Mouse (Mus musculus) myocyte (in vitro differentiated cells): ENCODE measurements around the gene Oaf. TPM values are rescaled to one million over a fixed set of nuclear protein-coding genes. Genes with fewer than 3 reads are reported as not detected.
A peak's percentile ranks its signal among the peaks of the same experiment; 100 is the strongest.

Experiments used
- H3K27me3 ChIP-seq: one replicate; pipeline ENCODE4 v1.6.1; 2011; ENCODE audit not compliant: control insufficient read depth, insufficient read depth, insufficient read length
- H3K36me3 ChIP-seq: one replicate; pipeline ENCODE4 v1.6.1; 2011; ENCODE audit not compliant: control insufficient read depth, insufficient read depth
- H3K4me2 ChIP-seq: one replicate; pipeline ENCODE4 v1.6.1; 2011; ENCODE audit warnings: low read depth, control low read depth
- H3K4me3 ChIP-seq: one replicate; pipeline ENCODE4 v1.5.1; 2011; ENCODE audit warnings: mild to moderate bottlenecking, control low read depth, moderate library complexity
- H3K79me2 ChIP-seq: one replicate; pipeline ENCODE4 v1.6.1; 2011; ENCODE audit not compliant: control insufficient read depth, insufficient read depth
- H3ac ChIP-seq: one replicate; pipeline ENCODE4 v1.6.1; 2011; ENCODE audit not compliant: control insufficient read depth, insufficient read length
- CEBPB ChIP-seq: IDR thresholded peaks from 2 replicates; pipeline ENCODE4 v1.6.1; 2011; ENCODE audit warnings: mild to moderate bottlenecking, moderate library complexity; ENCODE audit not compliant: poor library complexity, insufficient read depth, severe bottlenecking
- E2F4 ChIP-seq: IDR thresholded peaks from one replicate; pipeline ENCODE4 v1.6.1; 2011; ENCODE audit warnings: mild to moderate bottlenecking, control low read depth, moderate library complexity; ENCODE audit not compliant: insufficient read depth
- MAX ChIP-seq: IDR thresholded peaks from one replicate; pipeline ENCODE4 v1.6.1; 2011; ENCODE audit warnings: low read depth, mild to moderate bottlenecking, control low read depth
- MYOD1 ChIP-seq, 3 experiments: IDR thresholded peaks; one replicate each; pipeline ENCODE4 v1.6.1; 2011; ENCODE audit warnings: control low read depth in 2 of 3, low read depth in 2 of 3, mild to moderate bottlenecking in 2 of 3, moderate library complexity in 1 of 3; ENCODE audit not compliant: insufficient read length in 2 of 3, control insufficient read depth in 1 of 3
- MYOG ChIP-seq, 3 experiments: IDR thresholded peaks; one replicate each; pipeline ENCODE4 v1.6.1; 2011; ENCODE audit warnings: control low read depth in 2 of 3, low read depth in 2 of 3, mild to moderate bottlenecking in 2 of 3; ENCODE audit not compliant: insufficient read length in 2 of 3, control insufficient read depth in 1 of 3, insufficient read depth in 1 of 3
- POLR2A ChIP-seq: IDR thresholded peaks from one replicate; pipeline ENCODE4 v1.6.1; 2011; ENCODE audit warnings: low read depth, mild to moderate bottlenecking, control low read depth, moderate library complexity; ENCODE audit not compliant: insufficient read length
- POLR2AphosphoS2 ChIP-seq: IDR thresholded peaks from one replicate; pipeline ENCODE4 v1.6.1; 2011; ENCODE audit warnings: low read depth, control low read depth; ENCODE audit not compliant: insufficient read length
- REST ChIP-seq: IDR thresholded peaks from one replicate; pipeline ENCODE4 v1.6.1; 2011; ENCODE audit warnings: mild to moderate bottlenecking, control low read depth, moderate library complexity; ENCODE audit not compliant: insufficient read depth, insufficient read length
- SRF ChIP-seq: IDR thresholded peaks from one replicate; pipeline ENCODE4 v1.6.1; 2011; ENCODE audit warnings: low read depth; ENCODE audit not compliant: control insufficient read depth, insufficient read length
- TCF12 ChIP-seq: IDR thresholded peaks from one replicate; pipeline ENCODE4 v1.6.1; 2011; ENCODE audit warnings: mild to moderate bottlenecking, control low read depth; ENCODE audit not compliant: poor library complexity, insufficient read depth, severe bottlenecking
- TCF3 ChIP-seq: IDR thresholded peaks from one replicate; pipeline ENCODE4 v1.6.1; 2011; ENCODE audit warnings: low read depth, control low read depth; ENCODE audit not compliant: insufficient read length
- USF1 ChIP-seq: IDR thresholded peaks from one replicate; pipeline ENCODE4 v1.6.1; 2011; ENCODE audit warnings: low read depth, mild to moderate bottlenecking, control low read depth, moderate library complexity
- polyA plus RNA-seq: library from polyadenylated mRNA; unstranded; fragments of >200 nt; fragmentation: generic; extraction: Trizol; gene quantifications from one replicate; pipeline ENCODE4 v1.2.1, GENCODE M21; 2012; ENCODE audit warnings: missing spikeins

Oaf gene
- polyA plus RNA-seq, 1 experiment = 27.1 TPM

DNA sequence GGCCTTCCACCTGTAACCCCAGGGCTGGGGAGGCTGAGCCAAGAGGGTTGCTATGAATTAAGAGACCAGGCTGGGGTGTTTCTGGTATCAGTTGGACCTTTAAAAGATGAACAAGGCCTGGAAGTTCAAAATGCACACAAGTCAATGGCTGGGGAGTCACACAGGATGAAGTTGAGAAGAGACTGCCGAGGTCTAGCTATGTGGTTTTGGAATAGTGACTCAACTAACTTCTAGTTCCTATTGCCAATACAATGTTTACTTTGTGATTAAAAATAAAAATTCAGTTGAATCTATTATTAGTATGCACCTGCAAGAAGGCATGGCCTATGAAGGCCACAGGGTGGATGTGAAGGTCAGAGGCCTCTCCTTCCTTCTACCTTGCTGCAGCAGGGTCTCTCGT, 12.1 kb upstream of the Oaf start:
- no peak overlapping the region for H3ac ChIP-seq
- no peak overlapping the region for H3K4me3 ChIP-seq
- H3K36me3 ChIP-seq = no peaks in the 10 kb centered on the region
- TF ChIP-seq MYOD1 (IDR thresholded peaks at IDR 0.05; ENCODE audit: control insufficient read depth in 1 of 3, insufficient read length in 2 of 3, low read depth in 2 of 3) = no peak
- TF ChIP-seq USF1 = no peak
- TF ChIP-seq CEBPB = no peak
- TF ChIP-seq POLR2A = no peak
- TF ChIP-seq SRF = no peak
- TF ChIP-seq POLR2AphosphoS2 = no peak
- no peak for TF ChIP-seq TCF3
- no peak for TF ChIP-seq MYOG (IDR thresholded peaks at IDR 0.05; ENCODE audit: control insufficient read depth in 1 of 3, insufficient read depth in 1 of 3, insufficient read length in 2 of 3, low read depth in 2 of 3)
- no peak for TF ChIP-seq MAX
- TF ChIP-seq E2F4 = no peak
- no peak for TF ChIP-seq REST
- TF ChIP-seq TCF12 = no peak
- no peaks in the 10 kb centered on the region for H3K27me3 ChIP-seq
- H3K79me2 ChIP-seq = no peaks in the 10 kb centered on the region
- no peak overlapping the region for H3K4me2 ChIP-seq

DNA sequence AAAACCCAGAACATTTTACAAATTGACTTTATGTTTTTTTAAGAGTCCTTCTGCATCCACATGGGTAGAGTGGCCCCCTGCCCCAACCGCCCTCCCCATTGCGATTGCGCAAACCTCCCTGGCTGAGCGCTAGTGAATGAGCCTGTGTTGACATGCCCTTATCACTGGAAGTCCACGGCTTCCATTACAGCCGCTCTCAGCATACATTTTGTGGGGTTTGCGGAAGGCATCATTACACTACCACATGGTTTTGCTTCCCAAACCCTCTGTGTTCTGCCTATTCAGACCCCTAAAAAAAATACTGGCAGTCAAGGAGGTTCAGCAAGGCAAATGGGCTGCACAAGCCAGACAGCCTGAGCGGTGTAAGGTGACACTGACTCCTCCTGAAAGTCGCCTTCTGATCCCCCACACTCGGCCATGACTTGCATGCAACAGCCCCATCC, 7.0 kb upstream of the Oaf start:
- Histone ChIP-seq H3K4me2 (no peak overlapping the region), H3K36me3 (no peaks in the 10 kb centered on the region), H3K4me3 (no peak overlapping the region), H3ac (no peak overlapping the region), H3K79me2 (no peaks in the 10 kb centered on the region), H3K27me3 (no peaks in the 10 kb centered on the region)
- no peak for TF ChIP-seq POLR2AphosphoS2
- no peak for TF ChIP-seq MAX
- TF ChIP-seq TCF12 = no peak
- no peak for TF ChIP-seq REST
- TF ChIP-seq POLR2A = no peak
- no peak for TF ChIP-seq CEBPB
- no peak for TF ChIP-seq MYOG (IDR thresholded peaks at IDR 0.05; ENCODE audit: control insufficient read depth in 1 of 3, insufficient read depth in 1 of 3, insufficient read length in 2 of 3, low read depth in 2 of 3)
- no peak for TF ChIP-seq MYOD1 (IDR thresholded peaks at IDR 0.05; ENCODE audit: control insufficient read depth in 1 of 3, insufficient read length in 2 of 3, low read depth in 2 of 3)
- TF ChIP-seq USF1 = no peak
- TF ChIP-seq SRF = no peak
- no peak for TF ChIP-seq E2F4
- no peak for TF ChIP-seq TCF3

DNA sequence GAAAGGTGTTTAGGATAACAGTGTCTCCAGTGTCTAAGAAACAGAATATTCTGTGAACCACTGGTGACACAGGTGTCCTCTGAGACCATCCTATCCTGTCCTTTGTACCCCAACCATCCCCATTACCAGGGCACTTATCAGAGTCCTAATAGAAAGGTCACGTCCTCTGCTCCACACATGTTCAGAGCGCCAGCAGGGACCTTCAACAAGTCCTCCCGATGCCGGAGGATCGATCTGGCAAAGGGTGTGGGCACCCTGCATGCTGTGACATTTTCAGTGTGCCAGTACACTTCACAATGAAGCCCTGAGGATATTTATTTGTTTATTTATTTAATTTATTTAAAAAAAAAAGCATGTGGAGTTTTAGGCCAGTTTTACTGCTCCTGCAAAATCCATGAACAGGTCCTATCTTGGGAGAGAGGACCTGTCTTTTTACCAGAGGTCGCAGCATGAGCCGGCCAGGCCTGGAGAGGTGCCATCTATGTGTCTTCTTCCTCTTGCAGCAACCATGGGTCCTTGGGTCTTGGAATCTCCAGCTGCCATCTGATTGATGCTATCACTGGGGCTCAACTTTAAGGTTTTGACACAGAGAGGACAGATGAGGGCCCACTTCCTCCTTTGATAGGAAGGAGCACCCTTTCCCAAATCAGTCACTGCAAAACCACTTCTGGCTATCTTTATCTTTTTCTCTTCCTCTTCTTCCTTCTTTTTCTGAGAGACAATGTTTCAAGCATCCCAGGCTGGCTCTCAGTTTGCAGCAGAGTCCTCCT, 6.3 kb upstream of the Oaf start:
- no peak overlapping the region for H3ac ChIP-seq
- H3K4me2 ChIP-seq = no peak overlapping the region
- no peaks in the 10 kb centered on the region for H3K27me3 ChIP-seq
- H3K4me3 ChIP-seq = no peak overlapping the region
- H3K79me2 ChIP-seq = no peaks in the 10 kb centered on the region
- TF ChIP-seq SRF (no peak), TCF12 (no peak), USF1 (no peak)
- H3K36me3 ChIP-seq = no peaks in the 10 kb centered on the region

DNA sequence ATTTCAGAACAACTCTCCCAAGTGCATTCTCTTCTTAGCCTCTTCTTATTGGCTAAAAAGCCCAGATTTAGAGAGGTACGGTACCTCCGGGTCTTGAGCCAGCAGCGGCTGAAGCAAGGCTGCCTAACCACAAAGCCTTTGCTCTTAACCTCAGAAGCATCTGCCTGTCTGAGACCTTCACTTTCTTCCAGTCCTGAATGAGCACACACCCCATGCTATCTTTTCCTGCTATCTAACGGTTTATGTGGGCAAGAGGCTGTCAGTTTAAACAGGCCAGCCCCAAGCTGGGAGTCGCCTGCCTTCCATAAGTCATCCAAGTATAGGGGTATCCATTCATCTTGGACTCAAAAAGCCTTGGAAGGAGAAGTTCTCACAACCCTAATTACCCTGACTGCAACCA, 2.7 kb upstream of the Oaf start:
- no peak overlapping the region for H3K4me3 ChIP-seq
- no peaks in the 10 kb centered on the region for H3K27me3 ChIP-seq
- H3ac ChIP-seq = no peak overlapping the region
- peak overlapping the region; percentile 1 for H3K4me2 ChIP-seq
- no peak for TF ChIP-seq TCF12
- no peak for TF ChIP-seq POLR2A
- TF ChIP-seq POLR2AphosphoS2 = no peak
- TF ChIP-seq REST = no peak
- no peak for TF ChIP-seq USF1
- no peak for TF ChIP-seq TCF3
- TF ChIP-seq E2F4 = no peak
- peaks cover 6% of the 10 kb centered on the region for H3K79me2 ChIP-seq
- no peaks in the 10 kb centered on the region for H3K36me3 ChIP-seq

DNA sequence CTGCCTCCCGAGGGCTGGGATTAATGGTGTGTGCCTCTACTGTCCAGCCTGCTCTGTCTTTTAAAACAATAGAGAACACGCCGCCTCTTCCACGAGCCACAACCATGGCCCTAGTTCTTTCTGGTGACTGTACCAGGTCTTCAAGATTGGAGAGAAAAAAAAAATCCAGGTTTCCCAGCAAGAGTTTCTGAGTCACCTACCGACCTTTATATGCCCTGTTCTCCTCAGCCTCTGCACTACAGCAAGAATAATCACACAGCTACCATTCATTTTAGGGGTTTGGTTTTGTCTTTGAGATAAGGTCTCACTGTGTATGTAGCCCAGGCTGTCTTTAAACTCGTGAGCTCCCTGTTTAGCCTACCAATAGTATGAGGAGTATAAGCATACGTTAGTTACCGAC, 2.3 kb upstream of the Oaf start:
- Histone ChIP-seq H3K4me3 (no peak overlapping the region), H3K36me3 (no peaks in the 10 kb centered on the region), H3K27me3 (no peaks in the 10 kb centered on the region), H3K4me2 (peak overlapping the region; percentile 1), H3ac (no peak overlapping the region), H3K79me2 (peaks cover 6% of the 10 kb centered on the region)
- TF ChIP-seq SRF (no peak), MYOG (IDR thresholded peaks at IDR 0.05; ENCODE audit: control insufficient read depth in 1 of 3, insufficient read depth in 1 of 3, insufficient read length in 2 of 3, low read depth in 2 of 3) (no peak), POLR2A (no peak), TCF12 (no peak), REST (no peak), E2F4 (no peak), POLR2AphosphoS2 (no peak), MYOD1 (IDR thresholded peaks at IDR 0.05; ENCODE audit: control insufficient read depth in 1 of 3, insufficient read length in 2 of 3, low read depth in 2 of 3) (no peak), TCF3 (no peak), USF1 (no peak), MAX (no peak), CEBPB (no peak)
